Mouse (Mus musculus) lung, adult 2 months (tissue): ENCODE results near the gene Ptk6.

Source experiments
- CTCF ChIP-seq: fragments of 200-500 bp; IDR thresholded peaks from 2 replicates; pipeline ENCODE4 v1.5.1; 2011; ENCODE audit warnings: mild to moderate bottlenecking, low read length, control low read depth; ENCODE audit not compliant: insufficient read depth
- POLR2A ChIP-seq: fragments of 200-500 bp; IDR thresholded peaks from 2 replicates; pipeline ENCODE4 v1.6.1; 2011; ENCODE audit warnings: low read depth, mild to moderate bottlenecking, control low read depth, low read length, borderline replicate concordance; ENCODE audit errors: extremely low read depth

GRCm38 (mm10) chr2:181242314-181242665 is 39.7 kb upstream of the Ptk6 start:
- no peak for TF ChIP-seq CTCF
- TF ChIP-seq POLR2A: no peak
